Mouse (Mus musculus): ENCODE results near the gene Fbxo46.
A peak's percentile ranks its signal among the peaks of the same experiment; 100 is the strongest.

DNA sequence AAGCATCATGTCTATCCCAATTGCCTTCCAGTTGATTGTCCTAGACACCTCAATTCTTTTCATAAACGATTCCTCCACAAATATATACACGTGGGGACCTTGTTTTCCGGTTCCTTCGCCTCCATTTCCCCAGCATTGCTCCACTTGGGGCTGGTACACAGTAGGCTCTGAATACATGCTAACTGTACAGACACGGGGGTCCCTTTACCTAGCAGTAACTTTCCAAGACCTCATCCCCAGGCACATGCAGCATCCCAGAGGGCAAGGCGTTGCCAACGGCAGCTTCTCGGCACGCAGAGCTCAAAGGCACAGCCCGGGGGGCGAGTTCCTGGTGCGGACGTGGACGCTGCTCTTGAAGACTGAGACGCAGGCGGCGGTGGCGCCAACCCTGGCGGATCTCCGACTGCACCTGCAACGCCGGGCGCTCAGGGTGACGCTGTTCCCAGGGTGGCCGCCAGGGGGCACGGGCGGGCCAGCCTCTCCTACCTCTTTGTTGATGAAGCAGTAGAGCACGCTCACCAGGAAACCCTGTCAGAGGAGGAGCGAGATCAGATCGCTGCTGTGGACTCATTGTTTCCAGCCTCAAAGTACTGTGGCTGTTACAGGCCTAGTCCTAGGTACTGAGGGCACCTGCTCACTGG, 37.6 kb downstream of the Fbxo46 start:
- TF ChIP-seq CTCF (IDR thresholded peaks at IDR 0.05; ENCODE audit: extremely low read depth, insufficient read depth, low read length), result peak; percentile 73
- no peak for TF ChIP-seq POLR2A (IDR thresholded peaks at IDR 0.05; ENCODE audit: extremely low read depth, insufficient read depth, low read length)

Data from cortical plate, adult 2 months (tissue).